Mouse (Mus musculus) hindbrain, embryonic 13.5 days (tissue): ENCODE data around the gene Tmem216. TPM values are rescaled to one million over a fixed set of nuclear protein-coding genes. Genes with fewer than 3 reads are reported as not detected.
A peak's percentile ranks its signal among the peaks of the same experiment; 100 is the strongest.
"Not testable (repeated sequence)": the region's sequence is repeated elsewhere in the genome, so short reads cannot be mapped to it uniquely, and the experiment has no call there.

Experiments
- ATAC-seq: fragments of 200-750 bp; cut with Nextera tagmentation; 2 replicates; pipeline ENCODE4 v1.8.0; 2017; ENCODE audit warnings: moderate TSS enrichment; ENCODE audit not compliant: low FRiP score
- H3K27ac ChIP-seq: fragments of 300-500 bp; sonication (generic); 2 replicates; pipeline ENCODE4 v1.5.1; 2015; ENCODE audit warnings: inconsistent platforms, mild to moderate bottlenecking, moderate library complexity
- H3K27me3 ChIP-seq: fragments of 300-500 bp; sonication (generic); 2 replicates; pipeline ENCODE4 v1.6.1; 2015; ENCODE audit warnings: mild to moderate bottlenecking, inconsistent platforms
- H3K36me3 ChIP-seq: fragments of 300-500 bp; sonication (generic); 2 replicates; pipeline ENCODE4 v1.6.1; 2015; ENCODE audit warnings: mild to moderate bottlenecking, inconsistent platforms
- H3K4me1 ChIP-seq: fragments of 300-500 bp; sonication (generic); replicated peaks from 2 replicates; pipeline ENCODE4 v1.6.1; 2015; ENCODE audit warnings: inconsistent platforms
- H3K4me2 ChIP-seq: fragments of 300-500 bp; sonication (generic); 2 replicates; pipeline ENCODE4 v1.6.1; 2015; ENCODE audit warnings: inconsistent platforms, mild to moderate bottlenecking, moderate library complexity
- H3K4me3 ChIP-seq: fragments of 300-500 bp; sonication (generic); 2 replicates; pipeline ENCODE4 v1.5.1; 2015; ENCODE audit warnings: mild to moderate bottlenecking, inconsistent platforms
- H3K9ac ChIP-seq: fragments of 300-500 bp; sonication (generic); 2 replicates; pipeline ENCODE4 v1.6.1; 2015; ENCODE audit warnings: mild to moderate bottlenecking, inconsistent platforms
- H3K9me3 ChIP-seq: fragments of 300-500 bp; sonication (generic); 2 replicates; pipeline ENCODE4 v1.6.1; 2016; ENCODE audit warnings: inconsistent platforms
- WGBS: fragments of 180-500 bp; shearing (Covaris S2); methylation state at CpG from one replicate; pipeline ENCODE4 v1.1.7; 2015; 5-methylcytosine and 5-hydroxymethylcytosine counted together
- polyA plus RNA-seq: library from polyadenylated mRNA; unstranded; fragments of >200 nt; fragmentation: Nextera tagmentation; extraction: Ambion mirVana; gene quantifications from 2 replicates; pipeline ENCODE4 v1.2.1, GENCODE M21; 2015

Tmem216 gene
- polyA plus RNA-seq, 1 experiment from 2014 or later, result 55.3 TPM

GRCm38 (mm10) chr19:10561558-10562314, 5.7 kb upstream of the Tmem216 start:
- H3K4me2 ChIP-seq, result no peak overlapping the region
- H3K27ac ChIP-seq, result no peak overlapping the region
- H3K4me1 ChIP-seq, result peaks cover 4% of the 10 kb centered on the region
- no peak overlapping the region for H3K4me3 ChIP-seq
- no peak overlapping the region for H3K9ac ChIP-seq
- 0 out of 2 replicates have a peak, but pooled peaks cover 5% of the 10 kb centered on the region for H3K27me3 ChIP-seq
- ATAC-seq, result no peak
- 69% methylated on average over 6 of the region's 6 CpGs for WGBS
- H3K9me3 ChIP-seq, result no peaks in the 10 kb centered on the region
- no peaks in the 10 kb centered on the region for H3K36me3 ChIP-seq

DNA sequence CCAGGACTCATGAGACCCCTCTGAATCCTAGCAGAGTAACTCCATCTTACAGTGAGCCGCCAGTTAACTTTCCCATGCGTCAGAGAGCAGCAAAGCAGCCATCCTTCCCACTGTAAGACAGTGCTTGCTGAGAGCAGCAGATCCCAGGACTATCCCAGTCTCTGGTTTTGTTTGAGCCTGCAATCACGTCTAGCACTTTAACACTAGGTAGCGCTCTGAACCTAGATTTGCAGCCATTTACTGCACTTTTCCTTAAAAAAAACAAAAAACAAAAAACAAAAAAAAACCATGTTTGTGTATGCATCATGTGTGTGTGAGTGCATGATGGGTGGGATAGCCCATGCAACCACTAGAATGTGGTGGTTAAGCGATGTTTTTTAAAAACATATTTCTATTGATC, 4.1 kb upstream of the Tmem216 start:
- Histone ChIP-seq H3K4me2 (no peak overlapping the region), H3K27ac (no peak overlapping the region), H3K27me3 (0 out of 2 replicates have a peak, but pooled peaks cover 4% of the 10 kb centered on the region), H3K9ac (no peak overlapping the region), H3K4me3 (no peak overlapping the region), H3K4me1 (peaks cover 13% of the 10 kb centered on the region), H3K36me3 (no peaks in the 10 kb centered on the region), H3K9me3 (no peaks in the 10 kb centered on the region)
- no peak for ATAC-seq
- 38% methylated on average over 5 of the region's 5 CpGs for WGBS

DNA sequence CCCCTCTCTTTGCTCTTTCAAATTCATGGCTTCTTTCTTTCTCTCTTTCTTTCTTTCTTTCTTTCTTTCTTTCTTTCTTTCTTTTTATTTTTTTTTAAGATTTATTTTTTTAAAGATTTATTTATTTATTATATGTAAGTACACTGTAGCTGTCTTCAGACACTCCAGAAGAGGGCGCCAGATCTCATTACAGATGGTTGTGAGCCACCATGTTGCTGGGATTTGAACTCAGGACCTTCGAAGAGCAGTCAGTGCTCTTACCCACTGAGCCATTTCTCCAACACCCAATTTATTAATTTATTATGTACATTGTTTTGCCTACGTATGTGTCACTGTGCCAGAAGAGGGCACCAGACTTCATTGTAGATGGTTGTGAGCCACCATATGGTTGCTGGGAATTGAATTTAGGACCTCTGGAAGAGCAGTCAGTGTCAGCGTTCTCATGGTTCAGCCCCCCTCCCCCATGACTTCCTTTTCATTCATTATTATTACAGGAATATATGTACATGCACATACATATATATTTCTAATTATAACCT, 1.9 kb upstream of the Tmem216 start:
- H3K36me3 ChIP-seq, H3K4me2 ChIP-seq, H3K27ac ChIP-seq, ATAC-seq, H3K9me3 ChIP-seq, H3K9ac ChIP-seq, H3K27me3 ChIP-seq, H3K4me3 ChIP-seq: not testable (repeated sequence)
- H3K4me1 ChIP-seq, result peaks cover 24% of the 10 kb centered on the region
- WGBS, result 67% methylated on average over 4 of the region's 4 CpGs

DNA sequence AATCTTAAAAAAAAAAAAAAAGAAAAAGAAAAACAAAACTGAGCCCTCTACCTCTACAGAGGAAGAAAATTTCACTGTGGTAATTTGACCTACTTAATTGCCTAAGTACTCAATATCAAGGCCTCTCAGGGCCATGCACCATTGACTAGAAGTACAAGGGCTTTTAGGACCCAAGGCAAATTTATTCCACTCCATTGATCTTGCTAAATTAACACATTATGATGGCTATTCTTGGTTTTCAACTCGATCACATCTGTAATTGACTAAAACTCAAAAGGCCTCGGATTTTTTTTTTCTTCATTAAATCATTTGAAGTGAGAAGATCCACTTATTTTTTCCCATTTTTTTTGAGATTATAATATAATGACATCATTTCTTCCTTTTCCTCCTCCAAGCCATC, 1.4 kb upstream of the Tmem216 start:
- ATAC-seq, result no peak

DNA sequence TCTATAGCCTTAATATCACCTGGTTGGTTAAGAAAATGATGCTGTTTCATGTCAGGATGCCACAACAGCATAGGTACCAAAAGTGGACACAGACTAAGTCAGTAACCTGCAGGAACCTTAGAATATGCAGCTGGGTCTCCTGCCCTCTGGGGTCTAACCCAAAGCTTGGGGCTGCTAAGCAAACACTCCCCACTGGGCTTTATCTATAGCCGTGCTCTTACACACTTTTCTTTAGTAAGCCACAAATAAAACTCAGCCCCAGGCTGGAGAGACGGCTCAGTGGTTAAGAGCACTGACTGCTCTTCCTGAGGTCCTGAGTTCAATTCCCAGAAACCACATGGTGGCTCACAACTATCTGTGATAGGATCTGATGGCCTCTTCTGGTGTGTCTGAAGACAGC, 963 bp upstream of the Tmem216 start:
- Histone ChIP-seq H3K4me2 (no peak overlapping the region), H3K4me3 (no peak overlapping the region), H3K36me3 (peaks cover 18% of the 10 kb centered on the region), H3K27me3 (no peaks in the 10 kb centered on the region), H3K4me1 (peaks cover 24% of the 10 kb centered on the region), H3K27ac (0 out of 2 replicates have a peak overlapping the region, but pooled peaks have one; percentile 89), H3K9me3 (no peaks in the 10 kb centered on the region), H3K9ac (no peak overlapping the region)
- no peak for ATAC-seq
- 79% methylated on average over 2 of the region's 2 CpGs for WGBS

More for the DNA sequence above, 1.4 kb upstream of the Tmem216 start:
- Histone ChIP-seq H3K9me3 (no peaks in the 10 kb centered on the region), H3K27ac (no peak overlapping the region), H3K4me2 (no peak overlapping the region), H3K36me3 (peaks cover 13% of the 10 kb centered on the region), H3K27me3 (no peaks in the 10 kb centered on the region), H3K4me1 (peaks cover 24% of the 10 kb centered on the region), H3K4me3 (no peak overlapping the region), H3K9ac (no peak overlapping the region)
- WGBS, result 71% methylated on average over 2 of the region's 2 CpGs

- no peak overlapping the region for H3K27ac ChIP-seq
Measured at GRCm38 (mm10) chr19:10539454-10539853, 16.6 kb downstream of the Tmem216 start.

GRCm38 (mm10) chr19:10530082-10530481, 26.0 kb downstream of the Tmem216 start:
- no peak overlapping the region for H3K4me3 ChIP-seq
- H3K27me3 ChIP-seq, result no peaks in the 10 kb centered on the region
- 87% methylated on average over 1 of the region's 1 CpGs for WGBS
- peaks cover 21% of the 10 kb centered on the region for H3K4me1 ChIP-seq
- no peak overlapping the region for H3K9ac ChIP-seq
- no peak overlapping the region for H3K27ac ChIP-seq
- H3K9me3 ChIP-seq, result no peaks in the 10 kb centered on the region
- H3K36me3 ChIP-seq, result peaks cover 51% of the 10 kb centered on the region
- H3K4me2 ChIP-seq, result no peak overlapping the region
- ATAC-seq, result no peak

More at GRCm38 (mm10) chr19:10539454-10539853, 16.6 kb downstream of the Tmem216 start:
- no peak overlapping the region for H3K9ac ChIP-seq
- H3K9me3 ChIP-seq, result no peaks in the 10 kb centered on the region
- H3K27me3 ChIP-seq, result no peaks in the 10 kb centered on the region
- peaks cover 89% of the 10 kb centered on the region for H3K36me3 ChIP-seq
- H3K4me3 ChIP-seq, result no peak overlapping the region
- no peak overlapping the region for H3K4me2 ChIP-seq
- H3K4me1 ChIP-seq, result no peaks in the 10 kb centered on the region
- WGBS, result 99% methylated on average over 5 of the region's 5 CpGs
- no peak for ATAC-seq

GRCm38 (mm10) chr19:10525910-10526309, 30.1 kb downstream of the Tmem216 start, which contains the start of gene Sdhaf2:
Gene Sdhaf2, minus strand, starts transcription at chr19:10526142.
- H3K36me3 ChIP-seq, result peaks cover 17% of the 10 kb centered on the region
- WGBS, result under 1% methylated on average over 11 of the region's 11 CpGs
- H3K27me3 ChIP-seq, result no peaks in the 10 kb centered on the region
- H3K4me3 ChIP-seq, result peak within 1 kb of the TSS; percentile 96
- 0 out of 2 replicates have a peak, but pooled peaks have one; percentile 2 for ATAC-seq
- H3K9ac ChIP-seq, result peak within 1 kb of the TSS; percentile 99
- H3K4me1 ChIP-seq, result peaks cover 38% of the 10 kb centered on the region
- peak within 1 kb of the TSS; percentile 77 for H3K4me2 ChIP-seq
- H3K9me3 ChIP-seq, result no peaks in the 10 kb centered on the region
- peak within 1 kb of the TSS; percentile 98 for H3K27ac ChIP-seq

GRCm38 (mm10) chr19:10525106-10525901, 30.7 kb downstream of the Tmem216 start, which contains the start of gene Cpsf7:
Gene Cpsf7, plus strand, starts transcription at chr19:10525266.
- Histone ChIP-seq H3K27me3 (no peaks in the 10 kb centered on the region), H3K4me2 (peak within 1 kb of the TSS; percentile 77), H3K4me3 (peak within 1 kb of the TSS; percentile 96), H3K27ac (peak within 1 kb of the TSS; percentile 98), H3K9me3 (no peaks in the 10 kb centered on the region), H3K9ac (peak within 1 kb of the TSS; percentile 99), H3K4me1 (peaks cover 38% of the 10 kb centered on the region), H3K36me3 (peaks cover 16% of the 10 kb centered on the region)
- WGBS, result 0% methylated on average over 66 of the region's 93 CpGs
- ATAC-seq, result peak; percentile 93

- no peak; the same call in 1 of the 2 replicates for ATAC-seq
- Histone ChIP-seq H3K27ac (peak overlapping the region; percentile 98), H3K9me3 (no peaks in the 10 kb centered on the region), H3K4me2 (peak overlapping the region; percentile 77), H3K9ac (peak overlapping the region; percentile 99), H3K4me1 (peaks cover 38% of the 10 kb centered on the region), H3K27me3 (no peaks in the 10 kb centered on the region), H3K36me3 (peaks cover 12% of the 10 kb centered on the region; the same call in 1 of the 2 replicates), H3K4me3 (peak overlapping the region; percentile 96)
- 1% methylated on average over 19 of the region's 19 CpGs for WGBS
Measured at GRCm38 (mm10) chr19:10524784-10525105, 31.3 kb downstream of the Tmem216 start.

- Histone ChIP-seq H3K36me3 (peaks cover 7% of the 10 kb centered on the region; the same call in 1 of the 2 replicates), H3K4me3 (peak overlapping the region; percentile 96; the same call in 1 of the 2 replicates), H3K9me3 (no peaks in the 10 kb centered on the region), H3K4me2 (peak overlapping the region; percentile 77), H3K9ac (peak overlapping the region; percentile 0; the same call in 1 of the 2 replicates), H3K27ac (no peak overlapping the region), H3K4me1 (peaks cover 38% of the 10 kb centered on the region), H3K27me3 (no peaks in the 10 kb centered on the region)
- 93% methylated on average over 5 of the region's 5 CpGs for WGBS
- no peak for ATAC-seq
Measured at GRCm38 (mm10) chr19:10523483-10524080, 32.5 kb downstream of the Tmem216 start.

DNA sequence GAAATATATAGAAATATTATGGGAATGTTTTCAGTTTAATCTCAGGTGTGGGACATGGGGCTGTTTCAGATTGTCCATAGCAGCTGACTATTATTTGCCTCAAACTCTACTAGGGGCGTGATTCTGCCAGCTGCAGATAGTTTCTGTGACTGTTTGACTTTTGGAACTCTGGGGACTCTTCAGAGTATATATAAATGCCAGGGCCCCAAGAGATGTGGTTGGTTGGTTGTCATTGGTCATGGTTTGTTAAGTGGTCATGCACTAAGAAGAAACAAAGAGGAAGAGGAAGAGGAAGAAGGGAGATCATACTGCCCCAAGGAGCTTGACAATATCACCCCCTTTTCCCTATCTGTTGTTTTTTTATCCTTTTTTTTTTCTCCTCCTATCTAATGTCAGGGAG, 34.1 kb downstream of the Tmem216 start:
- 93% methylated on average over 1 of the region's 1 CpGs for WGBS

More for the DNA sequence above, 34.1 kb downstream of the Tmem216 start:
- ATAC-seq, result no peak
- no peak overlapping the region for H3K4me3 ChIP-seq
- H3K4me2 ChIP-seq, result no peak overlapping the region
- peaks cover 5% of the 10 kb centered on the region for H3K36me3 ChIP-seq
- peaks cover 26% of the 10 kb centered on the region for H3K4me1 ChIP-seq
- no peak overlapping the region for H3K9ac ChIP-seq
- no peaks in the 10 kb centered on the region for H3K27me3 ChIP-seq
- H3K27ac ChIP-seq, result no peak overlapping the region
- H3K9me3 ChIP-seq, result no peaks in the 10 kb centered on the region
